Mouse (Mus musculus) liver, adult 2 months (tissue): ENCODE data around the gene Ppp1r1a.

ENCODE experiments used
- CTCF ChIP-seq: fragments of 200-500 bp; IDR thresholded peaks from 2 replicates; pipeline ENCODE4 v1.5.1; 2011; ENCODE audit warnings: low read depth, low read length, control low read depth
- POLR2A ChIP-seq: fragments of 200-500 bp; IDR thresholded peaks from 2 replicates; pipeline ENCODE4 v1.6.1; 2011; ENCODE audit warnings: low read length, control low read depth; ENCODE audit not compliant: insufficient read depth; ENCODE audit errors: extremely low read depth

- TF ChIP-seq CTCF (no peak), POLR2A (no peak)
Measured at GRCm38 (mm10) chr15:103486658-103487057, 51.1 kb downstream of the Ppp1r1a start.
